Mouse (Mus musculus): Measurements from ENCODE around the gene Whamm. TPM values are rescaled to one million over a fixed set of nuclear protein-coding genes. Genes with fewer than 3 reads are reported as not detected.
A peak's percentile ranks its signal among the peaks of the same experiment; 100 is the strongest.

Whamm gene
- total RNA-seq, 2 experiments from 2014 or later = 8.1 to 9.2 TPM

- intact Hi-C loops (cut with DNase I) = no loop called here
- DNase-seq = no peak
Observed at GRCm38 (mm10) chr7:81560101-81561049, 10.7 kb upstream of the Whamm start.

- intact Hi-C loops (cut with DNase I) = no loop called here
Observed at GRCm38 (mm10) chr7:81561211-81561610, 9.9 kb upstream of the Whamm start.

GRCm38 (mm10) chr7:81563506-81564015 is 7.5 kb upstream of the Whamm start:
- no peak for DNase-seq
- intact Hi-C loops (cut with DNase I) = no loop called here

More at GRCm38 (mm10) chr7:81561211-81561610, 9.9 kb upstream of the Whamm start:
- DNase-seq = no peak

GRCm38 (mm10) chr7:81564766-81565165 is 6.3 kb upstream of the Whamm start:
- intact Hi-C loops (cut with DNase I) = no loop called here
- DNase-seq = no peak

GRCm38 (mm10) chr7:81565381-81566055 is 5.5 kb upstream of the Whamm start:
- intact Hi-C loops (cut with DNase I) = no loop called here
- peak; percentile 32 to 41 for DNase-seq

GRCm38 (mm10) chr7:81566332-81566731 is 4.7 kb upstream of the Whamm start:
- DNase-seq = peak; percentile 34 to 35
- intact Hi-C loops (cut with DNase I) = no loop called here

GRCm38 (mm10) chr7:81566892-81567291 is 4.2 kb upstream of the Whamm start, which contains the start of gene Fsd2:
Gene Fsd2, minus strand, starts transcription at chr7:81566944.
- intact Hi-C loops (cut with DNase I) = no loop called here
- peak; percentile 77 to 83 for DNase-seq

GRCm38 (mm10) chr7:81567396-81567795 is 3.7 kb upstream of the Whamm start:
- intact Hi-C loops (cut with DNase I) = no loop called here

GRCm38 (mm10) chr7:81569851-81570250 is 1.2 kb upstream of the Whamm start:
- intact Hi-C loops (cut with DNase I) = loop anchor here (2.0 to 10.0 kb wide), 3 partner anchors 47 to 405 kb away; partner anchors contain the start of gene Rps17
- no peak for DNase-seq

More at GRCm38 (mm10) chr7:81567396-81567795, 3.7 kb upstream of the Whamm start:
- no peak for DNase-seq

- intact Hi-C loops (cut with DNase I) = loop anchor here (2.0 to 10.0 kb wide), 3 partner anchors 47 to 405 kb away; partner anchors contain the start of gene Rps17
Observed at GRCm38 (mm10) chr7:81570271-81570670, 795 bp upstream of the Whamm start.

GRCm38 (mm10) chr7:81570752-81571107 is 336 bp upstream of the Whamm start:
- DNase-seq = no peak
- intact Hi-C loops (cut with DNase I) = loop anchor here (2.0 to 10.0 kb wide), 3 partner anchors 48 to 406 kb away; partner anchors contain the start of gene Rps17

More at GRCm38 (mm10) chr7:81570271-81570670, 795 bp upstream of the Whamm start:
- no peak for DNase-seq

GRCm38 (mm10) chr7:81571941-81572441 is 925 bp downstream of the Whamm start:
- no peak for DNase-seq
- intact Hi-C loops (cut with DNase I) = loop anchor here (2.0 to 10.0 kb wide), 3 partner anchors 49 to 407 kb away; partner anchors contain the start of gene Rps17

- peak in 1 of 2 experiments; percentile 33 for DNase-seq
- intact Hi-C loops (cut with DNase I) = loop anchor here (10.0 kb wide), 1 partner anchor 408 kb away; no protein-coding TSS in a partner anchor
Observed at GRCm38 (mm10) chr7:81572610-81573268, 1.7 kb downstream of the Whamm start.

- intact Hi-C loops (cut with DNase I) = loop anchor here (10.0 kb wide), 1 partner anchor 409 kb away; no protein-coding TSS in a partner anchor
- peak; percentile 49 to 69 for DNase-seq
Observed at GRCm38 (mm10) chr7:81573397-81573796, 2.3 kb downstream of the Whamm start.

GRCm38 (mm10) chr7:81573821-81574220 is 2.8 kb downstream of the Whamm start:
- no peak for DNase-seq
- intact Hi-C loops (cut with DNase I) = loop anchor here (10.0 kb wide), 1 partner anchor 409 kb away; no protein-coding TSS in a partner anchor

- intact Hi-C loops (cut with DNase I) = loop anchor here (10.0 kb wide), 1 partner anchor 411 kb away; no protein-coding TSS in a partner anchor
Observed at GRCm38 (mm10) chr7:81575606-81576005, 4.5 kb downstream of the Whamm start.

GRCm38 (mm10) chr7:81577872-81578271 is 6.8 kb downstream of the Whamm start:
- intact Hi-C loops (cut with DNase I) = loop anchor here (10.0 kb wide), 1 partner anchor 413 kb away; no protein-coding TSS in a partner anchor
- no peak for DNase-seq

More at GRCm38 (mm10) chr7:81575606-81576005, 4.5 kb downstream of the Whamm start:
- no peak for DNase-seq

- DNase-seq = no peak
- intact Hi-C loops (cut with DNase I) = loop anchor here (10.0 kb wide), 1 partner anchor 414 kb away; no protein-coding TSS in a partner anchor
Observed at GRCm38 (mm10) chr7:81578413-81578812, 7.3 kb downstream of the Whamm start.

- DNase-seq = no peak
- intact Hi-C loops (cut with DNase I) = loop anchor here (10.0 kb wide), 1 partner anchor 415 kb away; no protein-coding TSS in a partner anchor
Observed at GRCm38 (mm10) chr7:81579312-81579711, 8.2 kb downstream of the Whamm start.
